16 mouse cellular contexts compared by ENCODE assay signal in the genomic region with DNA sequence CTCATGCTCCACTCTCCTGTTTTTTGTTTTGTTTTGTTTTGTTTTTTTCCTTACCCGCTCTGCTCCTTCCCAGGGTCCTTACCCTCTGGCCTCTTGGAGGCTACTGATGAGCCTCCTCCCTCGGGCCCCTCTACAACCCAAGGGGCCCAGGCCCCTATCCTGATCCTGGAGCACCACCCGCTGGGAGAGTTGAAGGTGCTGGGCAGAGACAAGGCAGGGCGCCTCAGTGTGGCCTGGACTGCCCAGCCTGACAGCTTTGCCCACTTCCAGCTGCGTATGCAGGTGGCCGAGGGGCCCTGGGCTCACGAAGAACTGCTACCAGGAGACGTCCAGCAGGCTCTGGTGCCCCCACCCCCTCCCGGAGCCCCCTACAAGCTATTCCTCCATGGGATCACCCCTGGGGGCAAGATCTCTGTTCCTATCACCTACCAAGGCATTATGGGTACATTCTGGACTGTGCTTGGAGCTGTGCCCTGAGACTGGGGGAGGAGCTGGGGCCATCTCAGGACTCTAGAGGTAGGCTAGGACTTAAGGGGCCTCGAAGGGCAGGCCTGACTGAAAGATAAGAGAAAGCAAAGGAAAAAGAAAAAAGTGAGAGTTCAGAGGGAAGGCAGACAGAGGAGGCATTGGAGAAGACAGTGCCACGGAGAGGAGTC. TPM values are rescaled to one million over a fixed set of nuclear protein-coding genes. Genes with fewer than 3 reads are reported as not detected.
A peak's percentile ranks its signal among the peaks of the same experiment; 100 is the strongest.
DNase-seq lines count a peak whose midpoint lies in the region; ATAC-seq and TF ChIP-seq lines count a peak whose summit lies in the region.
"Had no signal": no experiment of that assay in that cellular context is flagged by ENCODE, and none has a peak within 500 bp of the region (broad histone marks: within the 10 kb centered on the region; RNA-seq: fewer than 3 reads in every experiment).

No protein-coding gene starts in this region.

- no peak overlapping the region for H3K9ac ChIP-seq in heart, adult 2 months (ENCODE audit: low read depth, low read length)
- no peak overlapping the region for H3K9ac ChIP-seq in liver, postnatal 0 days (replicated peaks)
- no peak overlapping the region for H3K9ac ChIP-seq in intestine, postnatal 0 days (ENCODE audit: low read depth, low read length)
- H3K9ac ChIP-seq: hindbrain, embryonic 15.5 days; liver, embryonic 12.5 days; neural tube, embryonic 15.5 days had no signal

- DNase-seq in heart, adult 2 months = peak in 1 of 2 experiments; percentile 56
- no peak for DNase-seq in heart, postnatal 25 days (ENCODE audit: low spot score)
- no peak for DNase-seq in liver, postnatal 0 days
- DNase-seq in liver (no peak), NIH3T3 (ENCODE audit: low read depth) (peak; percentile 38)
- no peak for DNase-seq in yolk sac, embryonic 10.5 days (ENCODE audit: low spot score)
- DNase-seq: cerebellum, adult 8-10 months; embryo, embryonic 11 days had no signal

- peaks cover 31% of the 10 kb centered on the region for H3K4me1 ChIP-seq in heart, adult 2 months (ENCODE audit: control insufficient read depth, insufficient read depth, low read length)
- H3K4me1 ChIP-seq in liver, postnatal 0 days (ENCODE audit: insufficient read depth) = no peaks in the 10 kb centered on the region
- H3K4me1 ChIP-seq in intestine, postnatal 0 days (replicated peaks; ENCODE audit: control insufficient read depth, insufficient read depth, low read length) = peaks cover 3% of the 10 kb centered on the region

- no peak overlapping the region for H3K4me3 ChIP-seq in heart, adult 2 months
- H3K4me3 ChIP-seq in liver, postnatal 0 days (ENCODE audit: low read depth, low read length) = no peak overlapping the region
- no peak overlapping the region for H3K4me3 ChIP-seq in intestine, postnatal 0 days (ENCODE audit: low read depth, low read length)
- H3K4me3 ChIP-seq: hindbrain, embryonic 15.5 days; left cerebral cortex, adult 2 months; liver, embryonic 12.5 days; neural tube, embryonic 15.5 days had no signal

- WGBS in heart, adult 2 months = 71% methylated on average over 11 of the region's 11 CpGs
- WGBS in liver, postnatal 0 days (ENCODE audit: insufficient replicate concordance) = 59% methylated on average over 11 of the region's 11 CpGs
- WGBS in intestine, postnatal 0 days = 65% methylated on average over 11 of the region's 11 CpGs

- no peaks in the 10 kb centered on the region for H3K36me3 ChIP-seq in heart, adult 2 months (ENCODE audit: control insufficient read depth, insufficient read depth, low read length)
- no peaks in the 10 kb centered on the region for H3K36me3 ChIP-seq in liver, postnatal 0 days (replicated peaks; ENCODE audit: insufficient read depth, low read length)
- no peaks in the 10 kb centered on the region for H3K36me3 ChIP-seq in intestine, postnatal 0 days (ENCODE audit: control insufficient read depth, insufficient read depth)
- H3K36me3 ChIP-seq: hindbrain, embryonic 15.5 days; liver, embryonic 12.5 days; neural tube, embryonic 15.5 days had no signal

- no peak for TF ChIP-seq POLR2A in heart, adult 2 months (IDR thresholded peaks at IDR 0.05; ENCODE audit: insufficient read depth, low read depth, low read length)

- H3K9me3 ChIP-seq in liver, postnatal 0 days (ENCODE audit: low read length) = no peaks in the 10 kb centered on the region
- no peaks in the 10 kb centered on the region for H3K9me3 ChIP-seq in intestine, postnatal 0 days (ENCODE audit: control insufficient read depth)
- H3K9me3 ChIP-seq: hindbrain, embryonic 15.5 days; liver, embryonic 12.5 days; neural tube, embryonic 15.5 days had no signal

- intact Hi-C loops in heart, adult 2 months (cut with DNase I) = loop anchor here (1.0 to 2.0 kb wide), 2 partner anchors 21 to 27 kb away; no protein-coding TSS in a partner anchor
- intact Hi-C loops in heart, postnatal 25 days (cut with DNase I) = loop anchor here (2.0 kb wide), 1 partner anchor 21 kb away; no protein-coding TSS in a partner anchor

- TF ChIP-seq CTCF in heart, adult 2 months (IDR thresholded peaks at IDR 0.05) = peak; percentile 60
- peak; percentile 13; the same call in 1 of the 2 replicates for TF ChIP-seq CTCF in liver, postnatal 0 days (IDR thresholded peaks at IDR 0.05; ENCODE audit: low read depth)
- peak; percentile 35; the same call in 1 of the 2 replicates for TF ChIP-seq CTCF in intestine, postnatal 0 days (IDR thresholded peaks at IDR 0.05; ENCODE audit: low read depth)

- peak overlapping the region; percentile 70 for H3K27ac ChIP-seq in heart, adult 2 months
- no peak overlapping the region for H3K27ac ChIP-seq in liver, postnatal 0 days (ENCODE audit: low read depth)
- 0 out of 2 replicates have a peak overlapping the region, but pooled peaks have one; percentile 35 for H3K27ac ChIP-seq in intestine, postnatal 0 days (ENCODE audit: low read depth, low read length)
- H3K27ac ChIP-seq: hindbrain, embryonic 15.5 days; left cerebral cortex, adult 2 months; liver, embryonic 12.5 days; neural tube, embryonic 15.5 days had no signal

- ATAC-seq in liver, postnatal 0 days = no peak
- no peak for ATAC-seq in intestine, postnatal 0 days
- ATAC-seq in monocyte, adult 5-6 weeks (replicated peaks; ENCODE audit: insufficient number of reproducible peaks, low FRiP score, low TSS enrichment, poor library complexity, severe bottlenecking) = no peak
- ATAC-seq: liver, embryonic 12.5 days; midbrain, embryonic 16.5 days had no signal

- no peaks in the 10 kb centered on the region for H3K79me2 ChIP-seq in heart, adult 2 months (replicated peaks; ENCODE audit: control insufficient read depth, insufficient read depth, low read length)

- no peak overlapping the region for H3K4me2 ChIP-seq in liver, postnatal 0 days (ENCODE audit: low read depth, low read length)
- H3K4me2 ChIP-seq in intestine, postnatal 0 days (replicated peaks; ENCODE audit: low read depth) = no peak overlapping the region
- H3K4me2 ChIP-seq: hindbrain, embryonic 15.5 days; liver, embryonic 12.5 days; neural tube, embryonic 15.5 days had no signal

- H3K27me3 ChIP-seq in heart, adult 2 months (ENCODE audit: control insufficient read depth, insufficient read depth, low read length) = no peaks in the 10 kb centered on the region
- peaks cover 29% of the 10 kb centered on the region for H3K27me3 ChIP-seq in liver, postnatal 0 days (ENCODE audit: insufficient read depth, low read length)
- H3K27me3 ChIP-seq in intestine, postnatal 0 days (replicated peaks; ENCODE audit: control insufficient read depth, insufficient read depth, low read length) = peaks cover 4% of the 10 kb centered on the region; the same call in 1 of the 2 replicates
- H3K27me3 ChIP-seq: hindbrain, embryonic 15.5 days had no signal

- TF ChIP-seq EP300 in heart, adult 2 months (IDR thresholded peaks at IDR 0.05; ENCODE audit: insufficient read depth, low read depth, low read length) = no peak
- no peak for TF ChIP-seq EP300 in liver, postnatal 0 days (IDR thresholded peaks at IDR 0.05; ENCODE audit: low read depth)

RNA-seq across cellular contexts. Expression of gene Tnxb, which starts 11.7 kb away (rescaled TPM):
- total RNA-seq in heart, adult 2 months (2021) = 10 to 100 TPM; 28.5 to 28.8 TPM
- 27.3 and 32.7 TPM in 2 replicates for polyA plus RNA-seq in heart, adult 2 months (2012; rRNA removed)
- 10 to 100 TPM; 32.1 to 42.1 TPM for total RNA-seq in heart, postnatal 25 days (2021)
- 0.36 TPM in 2 replicates for polyA plus RNA-seq in liver, postnatal 0 days (2015; fragmentation: Nextera tagmentation; extraction: Ambion mirVana)
- polyA plus RNA-seq in intestine, postnatal 0 days (2015; fragmentation: Nextera tagmentation; extraction: Ambion mirVana) = 1.4 and 1.9 TPM in 2 replicates
- not detected in 3 replicates for total RNA-seq in monocyte, adult 5-6 weeks (2017)
- total RNA-seq: megakaryocyte progenitor cell, adult 5-6 weeks had no signal

RNA-seq across cellular contexts. Expression of gene Atf6b, which starts 35.1 kb away (rescaled TPM):
- 10 to 100 TPM; 15.3 to 18.4 TPM for total RNA-seq in heart, adult 2 months (2021)
- polyA plus RNA-seq in heart, adult 2 months (2012; rRNA removed) = 25.3 and 27.4 TPM in 2 replicates
- 10 to 100 TPM; 15.6 to 17.8 TPM for total RNA-seq in heart, postnatal 25 days (2021)
- polyA plus RNA-seq in liver, postnatal 0 days (2015; fragmentation: Nextera tagmentation; extraction: Ambion mirVana) = 12.9 and 13.0 TPM in 2 replicates
- polyA plus RNA-seq in intestine, postnatal 0 days (2015; fragmentation: Nextera tagmentation; extraction: Ambion mirVana) = 22.9 and 23.1 TPM in 2 replicates
- total RNA-seq in monocyte, adult 5-6 weeks (2017) = 17.4 to 26.0 TPM (median 23.4 TPM) in 3 replicates

RNA-seq across cellular contexts. Expression of gene Fkbpl, which starts 37.4 kb away (rescaled TPM):
- total RNA-seq in heart, adult 2 months (2021) = 1 to 10 TPM; 7.9 TPM
- polyA plus RNA-seq in heart, adult 2 months (2012; rRNA removed) = 4.0 and 8.8 TPM in 2 replicates
- total RNA-seq in heart, postnatal 25 days (2021) = 1 to 10 TPM; 6.2 to 6.6 TPM
- 5.6 and 5.8 TPM in 2 replicates for polyA plus RNA-seq in liver, postnatal 0 days (2015; fragmentation: Nextera tagmentation; extraction: Ambion mirVana)
- 8.8 and 9.2 TPM in 2 replicates for polyA plus RNA-seq in intestine, postnatal 0 days (2015; fragmentation: Nextera tagmentation; extraction: Ambion mirVana)
- total RNA-seq in monocyte, adult 5-6 weeks (2017) = 5.6 to 15.1 TPM (median 6.4 TPM) in 3 replicates

RNA-seq across cellular contexts. Expression of gene Prrt1, which starts 52.7 kb away (rescaled TPM):
- total RNA-seq in heart, adult 2 months (2021) = 1 to 10 TPM in 1 of 2 experiments, under 1 TPM in 1; 0.86 to 1.4 TPM
- 2.7 and 7.0 TPM in 2 replicates for polyA plus RNA-seq in heart, adult 2 months (2012; rRNA removed)
- total RNA-seq in heart, postnatal 25 days (2021) = 1 to 10 TPM; 1.1 to 1.9 TPM
- polyA plus RNA-seq in liver, postnatal 0 days (2015; fragmentation: Nextera tagmentation; extraction: Ambion mirVana) = 0.05 TPM in 1 of 2 replicates, not detected in the other
- polyA plus RNA-seq in intestine, postnatal 0 days (2015; fragmentation: Nextera tagmentation; extraction: Ambion mirVana) = 0.27 and 0.47 TPM in 2 replicates
- 0.29 to 1.9 TPM (median 0.75 TPM) in 3 replicates for total RNA-seq in monocyte, adult 5-6 weeks (2017)
- polyA plus RNA-seq: liver, embryonic 12.5 days had no signal

RNA-seq across cellular contexts. Expression of gene Ppt2, which starts 53.7 kb away (rescaled TPM):
- total RNA-seq in heart, adult 2 months (2021) = 10 to 100 TPM; 53.0 to 63.9 TPM
- 50.5 and 55.7 TPM in 2 replicates for polyA plus RNA-seq in heart, adult 2 months (2012; rRNA removed)
- 10 to 100 TPM; 53.2 to 53.7 TPM for total RNA-seq in heart, postnatal 25 days (2021)
- 19.3 and 19.8 TPM in 2 replicates for polyA plus RNA-seq in liver, postnatal 0 days (2015; fragmentation: Nextera tagmentation; extraction: Ambion mirVana)
- polyA plus RNA-seq in intestine, postnatal 0 days (2015; fragmentation: Nextera tagmentation; extraction: Ambion mirVana) = 17.2 and 18.0 TPM in 2 replicates
- 30.4 to 67.0 TPM (median 38.4 TPM) in 3 replicates for total RNA-seq in monocyte, adult 5-6 weeks (2017)

Comparison
In these comparisons a context has a peak if more than half of its experiments do, and no peak if none do; other contexts are left out.
1. RNA of gene Tnxb, which starts 11.7 kb away (total RNA-seq): 32.1 to 42.1 TPM in heart, postnatal 25 days and 28.5 to 28.8 TPM in heart, adult 2 months; not detected in monocyte, adult 5-6 weeks; every median in the first group is over 10 times any median in the second.
2. Peak in every context shown above with its lines, with median percentiles within 50 percentile points of each other: CTCF ChIP-seq.